Mouse (Mus musculus) heart, embryonic 10.5 days (tissue): ENCODE measurements around the gene Frmd5. TPM values are rescaled to one million over a fixed set of nuclear protein-coding genes. Genes with fewer than 3 reads are reported as not detected.
"Not testable (repeated sequence)": the region's sequence is repeated elsewhere in the genome, so short reads cannot be mapped to it uniquely, and the experiment has no call there.

ENCODE experiments used
- DNase-seq: peaks from one replicate; pipeline ENCODE4 v3.0.0-alpha.2; 2017; ENCODE audit warnings: low spot score
- H3K27ac ChIP-seq: fragments of 300-500 bp; sonication (generic); 2 replicates; pipeline ENCODE4 v1.5.1; 2016; ENCODE audit warnings: mild to moderate bottlenecking
- H3K27me3 ChIP-seq: fragments of 300-500 bp; sonication (generic); 2 replicates; pipeline ENCODE4 v1.6.1; 2016; ENCODE audit warnings: mild to moderate bottlenecking; ENCODE audit not compliant: poor library complexity, insufficient read depth, severe bottlenecking
- H3K36me3 ChIP-seq: fragments of 300-500 bp; sonication (generic); 2 replicates; pipeline ENCODE4 v1.6.1; 2016; ENCODE audit warnings: mild to moderate bottlenecking, moderate library complexity
- H3K4me1 ChIP-seq: fragments of 300-500 bp; sonication (generic); 2 replicates; pipeline ENCODE4 v1.6.1; 2016; ENCODE audit warnings: mild to moderate bottlenecking
- H3K4me3 ChIP-seq: fragments of 300-500 bp; sonication (generic); 2 replicates; pipeline ENCODE4 v1.5.1; 2016; ENCODE audit warnings: mild to moderate bottlenecking, moderate library complexity
- H3K9me3 ChIP-seq: fragments of 300-500 bp; sonication (generic); 2 replicates; pipeline ENCODE4 v1.6.1; 2016; ENCODE audit warnings: mild to moderate bottlenecking, moderate library complexity
- WGBS: fragments of 180-500 bp; shearing (Covaris S2); methylation state at CpG from one replicate; pipeline ENCODE4 v1.1.7; 2016; 5-methylcytosine and 5-hydroxymethylcytosine counted together
- polyA plus RNA-seq: library from polyadenylated mRNA; unstranded; fragments of >200 nt; fragmentation: Nextera tagmentation; extraction: Ambion mirVana; gene quantifications from 2 replicates; pipeline ENCODE4 v1.2.1, GENCODE M21; 2016

The Frmd5 gene
- polyA plus RNA-seq, 1 experiment from 2014 or later: 17.0 TPM

GRCm38 (mm10) chr2:121571780-121572179 is 235.1 kb downstream of the Frmd5 start:
- DNase-seq: peak; percentile 90
- H3K27me3 ChIP-seq: no peaks in the 10 kb centered on the region
- H3K4me1 ChIP-seq: peaks cover 24% of the 10 kb centered on the region
- H3K9me3 ChIP-seq: no peaks in the 10 kb centered on the region
- no peaks in the 10 kb centered on the region for H3K36me3 ChIP-seq
- 16% methylated on average over 7 of the region's 7 CpGs for WGBS
- no peak overlapping the region for H3K27ac ChIP-seq
- no peak overlapping the region for H3K4me3 ChIP-seq

- Histone ChIP-seq H3K9me3 (no peaks in the 10 kb centered on the region), H3K27ac (no peak overlapping the region)
- 57% methylated on average over 8 of the region's 8 CpGs for WGBS
These were observed 235.8 kb downstream of the Frmd5 start for GRCm38 (mm10) chr2:121570999-121571655.

GRCm38 (mm10) chr2:121570049-121570448 is 236.8 kb downstream of the Frmd5 start:
- DNase-seq: no peak
- Histone ChIP-seq H3K4me3 (no peak overlapping the region), H3K36me3 (no peaks in the 10 kb centered on the region), H3K4me1 (peaks cover 22% of the 10 kb centered on the region), H3K27me3 (no peaks in the 10 kb centered on the region), H3K9me3 (no peaks in the 10 kb centered on the region), H3K27ac (no peak overlapping the region)
- 81% methylated on average over 3 of the region's 3 CpGs for WGBS

More at GRCm38 (mm10) chr2:121570999-121571655, 235.8 kb downstream of the Frmd5 start:
- Histone ChIP-seq H3K27me3 (no peaks in the 10 kb centered on the region), H3K4me3 (no peak overlapping the region), H3K4me1 (peaks cover 28% of the 10 kb centered on the region), H3K36me3 (no peaks in the 10 kb centered on the region)
- no peak for DNase-seq

GRCm38 (mm10) chr2:121565911-121566310 is 241.0 kb downstream of the Frmd5 start:
- H3K27me3 ChIP-seq: no peaks in the 10 kb centered on the region
- H3K4me3 ChIP-seq: no peak overlapping the region
- no peak for DNase-seq
- H3K36me3 ChIP-seq: no peaks in the 10 kb centered on the region
- H3K4me1 ChIP-seq: peaks cover 26% of the 10 kb centered on the region
- no peak overlapping the region for H3K27ac ChIP-seq
- H3K9me3 ChIP-seq: no peaks in the 10 kb centered on the region
- 75% methylated on average over 5 of the region's 5 CpGs for WGBS

- WGBS: 46% methylated on average over 3 of the region's 3 CpGs
These were observed 243.8 kb downstream of the Frmd5 start for GRCm38 (mm10) chr2:121563117-121563516.

GRCm38 (mm10) chr2:121551271-121551670 is 255.6 kb downstream of the Frmd5 start:
- no peaks in the 10 kb centered on the region for H3K9me3 ChIP-seq
- peaks cover 33% of the 10 kb centered on the region for H3K4me1 ChIP-seq
- peak overlapping the region; percentile 88 for H3K27ac ChIP-seq
- peak overlapping the region; percentile 42 for H3K4me3 ChIP-seq
- WGBS: 31% methylated on average over 8 of the region's 8 CpGs
- DNase-seq: peak; percentile 84
- peaks cover 21% of the 10 kb centered on the region for H3K36me3 ChIP-seq
- H3K27me3 ChIP-seq: no peaks in the 10 kb centered on the region

More at GRCm38 (mm10) chr2:121563117-121563516, 243.8 kb downstream of the Frmd5 start:
- Histone ChIP-seq H3K4me1 (peaks cover 24% of the 10 kb centered on the region; the same call in 1 of the 2 replicates), H3K27ac (no peak overlapping the region), H3K4me3 (no peak overlapping the region), H3K9me3 (no peaks in the 10 kb centered on the region), H3K36me3 (no peaks in the 10 kb centered on the region), H3K27me3 (no peaks in the 10 kb centered on the region)
- no peak for DNase-seq

GRCm38 (mm10) chr2:121549630-121550029 is 257.3 kb downstream of the Frmd5 start:
- H3K36me3 ChIP-seq: peaks cover 35% of the 10 kb centered on the region
- H3K27ac ChIP-seq: peak overlapping the region; percentile 88
- H3K9me3 ChIP-seq: no peaks in the 10 kb centered on the region
- 80% methylated on average over 6 of the region's 6 CpGs for WGBS
- peaks cover 33% of the 10 kb centered on the region for H3K4me1 ChIP-seq
- no peak for DNase-seq
- peak overlapping the region; percentile 42 for H3K4me3 ChIP-seq
- H3K27me3 ChIP-seq: no peaks in the 10 kb centered on the region

- DNase-seq: no peak
- Histone ChIP-seq H3K27me3 (no peaks in the 10 kb centered on the region), H3K9me3 (no peaks in the 10 kb centered on the region), H3K27ac (no peak overlapping the region), H3K4me1 (peaks cover 12% of the 10 kb centered on the region), H3K4me3 (no peak overlapping the region), H3K36me3 (peaks cover 66% of the 10 kb centered on the region)
- WGBS: 91% methylated on average over 3 of the region's 3 CpGs
These were observed 262.1 kb downstream of the Frmd5 start for GRCm38 (mm10) chr2:121544829-121545228.

GRCm38 (mm10) chr2:121525056-121525455 is 281.8 kb downstream of the Frmd5 start:
- WGBS: 88% methylated on average over 2 of the region's 2 CpGs
- Histone ChIP-seq H3K4me1 (no peaks in the 10 kb centered on the region), H3K27me3 (no peaks in the 10 kb centered on the region), H3K9me3 (no peaks in the 10 kb centered on the region), H3K36me3 (peaks cover 46% of the 10 kb centered on the region), H3K27ac (no peak overlapping the region), H3K4me3 (no peak overlapping the region)
- DNase-seq: no peak

GRCm38 (mm10) chr2:121522830-121523229 is 284.1 kb downstream of the Frmd5 start:
- DNase-seq, H3K4me1 ChIP-seq, H3K9me3 ChIP-seq, H3K4me3 ChIP-seq, H3K27ac ChIP-seq, H3K27me3 ChIP-seq: not testable (repeated sequence)
- WGBS: 94% methylated on average over 3 of the region's 3 CpGs
- peaks cover 55% of the 10 kb centered on the region for H3K36me3 ChIP-seq

GRCm38 (mm10) chr2:121522006-121522405 is 284.9 kb downstream of the Frmd5 start:
- Histone ChIP-seq H3K27ac (no peak overlapping the region), H3K9me3 (no peaks in the 10 kb centered on the region), H3K4me1 (no peaks in the 10 kb centered on the region), H3K36me3 (peaks cover 60% of the 10 kb centered on the region), H3K27me3 (no peaks in the 10 kb centered on the region), H3K4me3 (no peak overlapping the region)
- no peak for DNase-seq
- 92% methylated on average over 2 of the region's 2 CpGs for WGBS

- not testable (repeated sequence) for H3K4me3 ChIP-seq, H3K27ac ChIP-seq, H3K27me3 ChIP-seq, H3K4me1 ChIP-seq, DNase-seq, H3K9me3 ChIP-seq
- peaks cover 56% of the 10 kb centered on the region for H3K36me3 ChIP-seq
- WGBS: 92% methylated on average over 4 of the region's 4 CpGs
These were observed 288.2 kb downstream of the Frmd5 start for GRCm38 (mm10) chr2:121518711-121519110.

- H3K9me3 ChIP-seq: no peaks in the 10 kb centered on the region
- no peaks in the 10 kb centered on the region for H3K27me3 ChIP-seq
- H3K4me3 ChIP-seq: no peak overlapping the region
- DNase-seq: no peak
- no peaks in the 10 kb centered on the region for H3K4me1 ChIP-seq
- H3K36me3 ChIP-seq: peaks cover 57% of the 10 kb centered on the region
- 91% methylated on average over 5 of the region's 5 CpGs for WGBS
- H3K27ac ChIP-seq: no peak overlapping the region
These were observed 288.8 kb downstream of the Frmd5 start for GRCm38 (mm10) chr2:121518106-121518505.

GRCm38 (mm10) chr2:121514211-121514610 is 292.7 kb downstream of the Frmd5 start:
- 96% methylated on average over 4 of the region's 4 CpGs for WGBS
- peaks cover 58% of the 10 kb centered on the region for H3K36me3 ChIP-seq

More at GRCm38 (mm10) chr2:121514211-121514610, 292.7 kb downstream of the Frmd5 start:
- no peak overlapping the region for H3K4me3 ChIP-seq
- H3K27ac ChIP-seq: no peak overlapping the region
- no peaks in the 10 kb centered on the region for H3K27me3 ChIP-seq
- DNase-seq: no peak
- H3K9me3 ChIP-seq: no peaks in the 10 kb centered on the region
- H3K4me1 ChIP-seq: peaks cover 6% of the 10 kb centered on the region
